Mouse (Mus musculus) ES-E14 (cell line): ENCODE data around the gene Gm47969.

ENCODE experiments used
- HCFC1 ChIP-seq: IDR thresholded peaks from 2 replicates; pipeline ENCODE4 v1.6.1; 2012; ENCODE audit warnings: low read length, inconsistent platforms, borderline replicate concordance; ENCODE audit not compliant: insufficient read depth
- MAFK ChIP-seq: IDR thresholded peaks from 2 replicates; pipeline ENCODE4 v1.6.1; 2014; ENCODE audit warnings: mild to moderate bottlenecking, low read depth, low read length, inconsistent platforms; ENCODE audit not compliant: insufficient read depth
- ZC3H11A ChIP-seq: IDR thresholded peaks from 2 replicates; pipeline ENCODE4 v1.6.1; 2012; ENCODE audit warnings: low read depth, mild to moderate bottlenecking, inconsistent platforms, low read length, borderline replicate concordance

DNA sequence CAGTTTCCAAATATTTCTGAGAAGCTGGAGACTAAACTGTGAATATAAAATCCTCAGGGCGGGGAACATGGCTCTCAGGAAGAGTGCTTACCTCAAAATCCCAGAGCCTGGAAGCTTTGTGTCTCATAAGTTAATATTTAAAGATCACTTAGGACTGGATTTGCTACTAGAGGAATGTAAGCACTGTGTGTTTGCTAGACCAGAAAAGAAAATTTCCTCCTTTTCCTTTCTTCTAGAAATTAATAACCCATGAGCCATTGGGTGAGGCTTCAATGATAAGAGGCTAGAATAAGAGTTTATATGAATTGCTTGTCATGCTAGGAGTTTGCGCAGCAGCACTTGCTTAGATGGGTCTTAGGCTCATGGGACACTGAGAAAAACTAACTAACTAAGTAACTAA is 40.1 kb downstream of the Gm47969 start:
- TF ChIP-seq MAFK: no peak
- no peak for TF ChIP-seq ZC3H11A
- no peak for TF ChIP-seq HCFC1
